Mouse (Mus musculus) megakaryocyte-erythroid progenitor cell, adult 5-6 weeks (primary cell): ENCODE data around the gene Srf. TPM values are rescaled to one million over a fixed set of nuclear protein-coding genes. Genes with fewer than 3 reads are reported as not detected.
A peak's percentile ranks its signal among the peaks of the same experiment; 100 is the strongest.
"Not testable (repeated sequence)": the region's sequence is repeated elsewhere in the genome, so short reads cannot be mapped to it uniquely, and the experiment has no call there.

Experiments used
- ATAC-seq: replicated peaks from 2 replicates; pipeline ENCODE4 v1.8.0; 2016; ENCODE audit warnings: mild to moderate bottlenecking, inconsistent platforms; ENCODE audit not compliant: severe bottlenecking, poor library complexity, low FRiP score, low TSS enrichment
- total RNA-seq, 2 experiments: library from RNA; stranded (forward) in 1 of 2; stranded (reverse) in 1 of 2; fragments of 200-1000, 215-1000 nt in 1 of 2; fragments of >200 nt in 1 of 2; fragmentation: Nextera tagmentation in 1 of 2; gene quantifications; 2 replicates each; pipeline ENCODE4 v1.2.3; 2014 to 2017

Gene Srf
- total RNA-seq, 2 experiments from 2014 or later = 20.5 to 26.2 TPM

DNA sequence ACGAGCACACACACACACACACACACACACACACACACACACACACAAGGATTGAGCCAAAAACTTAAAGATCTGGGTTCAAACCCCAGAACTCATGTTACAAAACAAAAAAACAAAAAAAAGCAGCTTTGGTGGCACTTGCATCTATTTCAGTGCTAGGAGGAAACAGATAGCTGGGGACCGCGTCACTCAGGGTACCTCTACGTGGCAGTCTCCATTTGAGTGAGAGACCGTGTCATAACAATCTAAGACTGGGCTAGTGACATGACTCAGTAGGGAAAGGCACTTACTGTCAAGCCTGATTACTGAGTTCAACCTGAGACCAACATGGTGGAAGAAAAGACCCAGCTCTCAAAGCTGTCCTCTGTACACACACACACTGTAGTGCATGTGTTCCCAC lies 2.2 kb upstream of the Srf start:
- no peak for ATAC-seq

DNA sequence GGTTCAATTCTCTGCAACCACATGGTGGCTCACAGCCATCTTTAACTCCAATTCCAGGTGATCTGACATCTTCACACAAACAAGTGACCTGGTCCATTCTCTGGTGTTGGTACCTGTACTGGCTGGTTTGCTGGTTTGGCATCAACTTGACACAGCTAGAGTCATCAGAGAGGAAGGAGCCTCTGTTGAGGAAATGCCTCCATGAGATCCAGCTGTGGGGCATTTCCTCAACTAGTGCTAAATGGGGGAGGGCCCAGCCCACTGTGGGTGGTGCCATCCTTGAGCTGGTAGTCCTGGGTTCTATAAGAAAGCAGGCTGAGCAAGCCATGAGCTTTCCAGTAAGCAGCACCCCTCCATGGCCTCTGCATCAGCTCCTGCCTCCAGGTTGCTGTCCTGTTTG lies 1.3 kb upstream of the Srf start:
- ATAC-seq = not testable (repeated sequence)

DNA sequence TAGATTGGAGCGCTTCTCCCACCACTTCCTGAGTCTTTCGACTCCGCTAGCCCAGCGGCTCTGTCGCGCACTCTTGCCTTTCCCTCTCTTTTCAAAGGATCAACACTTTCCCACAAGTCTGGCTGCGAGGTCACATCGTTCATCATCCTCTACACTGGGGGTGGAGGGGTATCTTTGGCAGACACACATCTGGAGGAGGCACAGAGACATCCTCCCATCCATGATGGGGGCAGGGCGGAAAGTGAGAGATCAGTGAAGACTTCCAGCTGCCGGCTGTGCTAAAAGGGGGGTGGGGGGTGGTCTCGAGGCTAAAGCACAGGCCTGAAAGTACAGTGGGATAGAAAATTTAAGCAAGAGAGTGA lies 590 bp upstream of the Srf start:
- ATAC-seq = peak; percentile 5; the same call in 1 of the 2 replicates

DNA sequence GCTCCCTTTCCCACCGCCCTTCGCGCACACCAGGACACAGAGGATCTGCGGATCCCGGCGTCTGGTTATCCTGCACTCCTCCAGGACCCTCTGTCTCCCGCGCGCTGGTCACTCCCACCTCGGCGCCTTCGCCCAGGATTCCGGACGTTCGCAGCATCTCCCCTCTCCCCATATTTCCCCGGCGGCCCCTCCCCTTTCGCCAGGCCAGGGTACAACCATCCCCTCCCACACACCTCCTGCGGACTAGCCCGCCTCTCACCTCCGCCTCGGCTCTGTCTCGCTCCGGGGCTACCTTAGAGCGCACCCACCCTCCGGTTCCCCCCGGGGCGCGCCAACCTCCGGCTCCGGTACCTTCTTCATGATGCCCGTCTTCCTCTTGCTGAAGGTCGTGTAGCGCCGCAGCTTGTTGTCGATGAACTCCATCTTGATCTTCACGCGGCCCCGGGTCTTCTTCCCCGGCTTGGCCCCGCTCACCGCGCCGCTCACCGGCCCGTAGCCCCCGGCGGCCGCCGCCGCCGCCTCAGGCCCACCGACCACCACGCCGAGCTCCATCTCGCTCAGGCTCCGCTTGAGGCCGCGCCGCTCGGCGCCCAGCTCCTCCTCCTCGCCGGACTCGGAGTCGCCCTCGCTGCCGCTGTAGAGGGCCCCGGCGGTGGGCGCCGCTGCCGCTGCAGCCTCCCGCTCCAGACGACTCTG lies 850 bp downstream of the Srf start:
- no peak for ATAC-seq

DNA sequence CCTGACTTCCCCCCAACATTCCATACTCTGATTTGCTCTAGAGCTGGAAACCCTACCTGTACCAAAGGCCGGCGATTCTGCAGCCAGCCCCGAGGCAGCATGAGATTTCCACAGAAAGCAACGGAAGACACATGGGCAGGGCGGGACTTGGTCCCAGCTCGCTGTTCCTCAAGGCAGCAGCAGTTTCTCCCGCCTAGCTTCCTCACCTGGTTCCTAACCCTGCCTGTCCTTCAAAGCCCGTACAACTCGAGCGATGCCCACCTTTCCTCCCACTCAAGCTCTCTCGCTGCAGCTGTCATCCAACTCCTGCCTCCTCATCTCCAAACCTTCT lies 1.4 kb downstream of the Srf start:
- ATAC-seq = no peak

DNA sequence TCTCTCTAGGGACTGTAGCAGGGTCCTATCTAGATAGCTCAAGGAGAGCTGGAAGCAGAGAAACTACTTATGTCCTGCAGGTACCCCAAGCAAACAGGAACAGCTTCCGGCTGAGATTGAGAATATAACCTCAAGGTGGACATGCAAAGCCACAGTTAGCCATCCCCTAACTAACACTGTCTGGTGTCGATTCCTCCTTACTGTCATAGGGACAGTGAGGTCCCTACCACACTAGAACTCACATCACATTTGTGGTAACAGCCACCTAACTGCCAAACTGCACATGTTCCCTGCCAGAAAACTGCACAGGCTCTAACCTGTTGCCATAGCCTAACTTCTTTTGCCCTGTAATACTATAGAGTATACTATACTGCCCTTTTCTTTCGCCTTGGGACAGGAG lies 2.0 kb downstream of the Srf start:
- ATAC-seq = no peak

DNA sequence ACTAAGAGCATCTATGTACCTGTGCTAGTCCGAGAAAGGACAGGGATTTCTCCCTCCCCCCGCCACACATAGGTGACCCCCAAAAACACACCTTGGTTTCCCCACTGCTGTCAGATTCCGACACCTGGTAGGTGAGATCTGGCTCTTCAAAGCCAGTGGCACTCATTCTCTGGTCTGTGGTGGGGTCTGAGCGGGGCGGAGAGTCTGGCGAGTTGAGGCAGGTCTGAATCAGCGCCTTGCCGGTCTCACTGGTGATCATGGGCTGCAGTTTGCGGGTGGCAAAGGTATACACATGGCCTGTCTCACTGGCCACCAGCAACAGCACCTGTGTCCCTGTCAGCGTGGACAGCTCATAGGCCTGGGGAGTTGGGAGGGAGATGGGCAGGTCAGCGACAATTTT lies 2.5 kb downstream of the Srf start:
- no peak for ATAC-seq

DNA sequence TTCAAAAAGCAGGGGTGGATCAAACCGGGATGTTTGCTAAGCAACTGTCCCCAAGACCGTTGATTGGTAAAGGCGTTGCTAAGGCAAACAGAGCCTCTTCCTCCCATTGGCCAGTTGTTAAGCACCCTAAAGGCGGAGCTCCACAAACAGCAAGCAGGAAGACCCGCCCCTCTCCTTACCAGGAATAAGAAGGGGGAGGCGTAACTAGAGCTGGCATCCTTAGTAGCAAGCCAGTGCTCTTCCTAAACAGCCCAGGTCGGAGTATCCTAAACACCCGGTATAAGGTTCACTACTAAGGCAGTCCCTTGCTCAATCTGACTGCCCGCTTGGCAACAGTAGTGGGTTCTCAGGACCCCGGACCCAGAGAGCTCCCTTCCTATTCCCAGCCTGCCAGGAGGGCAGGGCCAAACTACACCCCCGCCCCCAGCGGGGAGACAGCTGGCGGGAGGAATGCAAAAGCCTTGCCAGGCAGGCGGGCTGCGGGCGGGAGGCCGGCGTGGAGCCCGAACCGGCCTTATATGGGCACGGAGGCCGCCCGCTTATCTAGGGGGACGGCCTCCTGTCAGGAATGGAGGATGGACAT lies 3.0 kb downstream of the Srf start:
- peak; percentile 67 for ATAC-seq

DNA sequence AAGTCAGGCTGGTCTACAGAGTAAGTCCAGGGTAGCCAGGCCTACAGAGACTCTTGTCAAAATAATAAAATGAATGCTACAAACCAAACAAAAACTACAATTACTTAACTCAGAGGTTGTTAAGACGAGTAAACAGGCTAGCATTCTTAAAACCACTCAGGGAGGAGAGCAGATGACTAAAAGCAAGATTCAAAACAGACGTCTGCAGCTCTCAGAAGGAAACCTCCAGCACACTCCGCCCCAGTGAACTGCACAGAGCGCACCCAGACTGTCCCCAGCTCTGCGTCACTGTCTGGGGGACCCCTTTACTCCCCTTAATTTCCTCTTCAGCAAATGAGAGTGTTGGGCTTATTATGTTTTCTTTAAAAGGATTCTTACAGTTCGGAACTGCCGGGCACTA lies 3.8 kb downstream of the Srf start:
- no peak for ATAC-seq

DNA sequence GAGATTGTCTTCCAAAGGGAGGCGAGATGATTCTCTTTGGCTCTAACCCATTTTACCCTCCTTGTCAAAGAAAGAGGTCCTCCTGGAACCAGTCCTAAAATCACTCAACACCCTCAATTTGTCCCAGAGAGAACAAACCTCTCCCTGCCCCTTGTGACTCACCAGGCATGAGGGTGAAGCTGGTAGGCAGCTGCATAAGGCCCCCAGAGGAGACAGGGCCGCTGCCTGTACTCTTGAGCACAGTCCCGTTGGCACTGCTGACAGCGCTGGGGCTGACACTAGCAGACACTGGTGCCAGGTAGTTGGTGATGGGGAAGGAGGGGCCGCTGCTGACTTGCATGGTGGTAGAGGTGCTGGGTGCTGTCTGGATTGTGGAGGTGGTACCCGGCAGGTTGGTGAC lies 4.6 kb downstream of the Srf start:
- ATAC-seq = no peak

DNA sequence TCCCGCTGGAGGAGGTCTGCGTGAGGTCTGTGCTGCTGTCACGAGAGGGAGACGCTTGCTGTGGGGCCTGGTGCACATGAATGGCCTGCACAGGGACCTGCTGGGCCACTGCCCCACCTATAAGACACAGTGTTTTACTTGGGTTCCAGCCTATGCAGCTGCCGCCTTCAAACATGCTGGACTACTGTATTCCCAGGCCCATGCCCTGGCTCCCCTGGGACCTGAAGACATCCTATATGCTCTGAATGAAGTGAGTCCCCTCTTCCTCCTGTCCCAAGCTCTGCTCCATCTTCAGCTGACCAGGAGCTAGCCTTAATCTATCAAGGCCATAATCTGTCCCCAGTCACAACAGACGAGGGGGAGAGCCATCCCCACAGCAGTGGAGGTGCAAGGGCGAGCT lies 5.1 kb downstream of the Srf start:
- no peak for ATAC-seq

DNA sequence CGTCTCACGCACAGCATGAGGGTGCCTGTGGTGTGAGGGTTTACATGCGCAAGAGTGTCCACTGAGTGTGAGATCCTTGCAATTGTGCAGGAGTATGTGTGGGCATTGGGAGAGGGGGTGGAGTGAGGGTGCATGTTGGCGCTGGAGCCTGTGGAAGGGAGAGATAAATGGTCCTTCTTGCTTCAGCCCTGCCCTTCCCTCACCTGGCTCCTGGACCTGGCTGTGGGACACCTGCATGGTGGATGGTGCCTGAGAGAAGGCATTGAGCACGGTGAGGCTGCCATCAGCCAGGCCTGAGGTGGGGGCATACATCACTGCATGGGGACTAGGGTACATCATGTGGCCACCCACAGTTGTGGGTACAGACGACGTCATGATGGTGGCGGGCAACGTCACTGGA lies 6.3 kb downstream of the Srf start:
- ATAC-seq = no peak

DNA sequence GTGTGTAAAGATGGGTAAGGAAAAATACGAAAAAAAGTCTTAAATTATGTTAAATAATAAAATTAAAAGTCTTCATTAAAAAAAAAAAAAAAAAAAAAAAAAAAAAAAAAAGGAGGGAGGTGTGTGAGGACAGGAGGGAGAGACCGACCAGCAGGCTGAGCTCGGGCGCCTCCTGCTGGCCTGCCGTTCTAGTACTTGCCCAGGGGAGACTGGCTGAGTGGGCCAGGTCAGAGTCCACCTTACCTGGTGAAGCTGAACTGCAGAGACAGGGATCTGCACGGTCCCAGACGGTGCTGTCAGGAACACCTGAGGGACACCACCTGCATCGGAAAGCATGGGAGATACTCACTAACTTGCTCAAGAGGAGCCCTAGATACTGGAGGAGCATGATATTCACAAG lies 6.8 kb downstream of the Srf start:
- 0 out of 2 replicates have a peak, but pooled peaks have one; percentile 38 for ATAC-seq

DNA sequence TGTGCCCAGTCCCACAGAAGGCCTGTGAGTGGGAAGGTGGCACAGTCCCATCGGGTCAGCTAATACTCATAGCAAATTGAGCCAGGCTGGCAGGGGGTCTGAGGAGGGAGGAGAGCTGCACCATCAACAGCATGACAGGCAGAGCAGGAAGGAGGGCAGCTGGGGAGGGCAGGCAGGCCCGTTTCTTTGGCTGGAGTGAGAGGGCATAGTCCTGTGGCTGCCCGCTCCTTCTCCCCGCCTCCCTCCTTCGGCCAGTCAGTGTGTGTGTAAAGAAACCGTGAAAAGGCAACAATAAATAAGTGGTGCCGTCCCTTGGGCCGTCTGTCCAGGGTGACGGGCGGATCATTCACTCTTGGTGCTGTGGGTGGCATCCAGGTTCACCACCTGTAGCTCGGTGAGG lies 7.2 kb downstream of the Srf start:
- ATAC-seq = no peak

DNA sequence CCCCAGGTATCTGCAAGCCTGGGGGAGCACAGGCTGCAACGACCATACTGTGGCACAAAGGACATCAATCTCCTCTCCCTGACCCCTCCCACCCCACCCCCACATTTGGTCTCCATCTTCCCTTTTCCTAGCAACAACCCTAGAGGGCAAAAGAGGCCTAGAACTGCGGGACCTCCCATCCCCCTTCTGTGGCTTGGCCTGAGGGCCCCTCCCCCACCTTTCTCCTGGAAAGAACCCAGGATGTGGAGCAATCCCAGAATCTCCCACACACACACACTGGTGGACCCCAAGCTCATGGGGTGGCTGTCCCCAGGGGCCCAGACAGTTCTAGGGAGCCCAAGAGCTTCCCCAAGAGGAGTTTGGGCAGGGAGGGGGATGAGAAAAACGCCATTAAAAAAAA lies 8.1 kb downstream of the Srf start:
- no peak for ATAC-seq

DNA sequence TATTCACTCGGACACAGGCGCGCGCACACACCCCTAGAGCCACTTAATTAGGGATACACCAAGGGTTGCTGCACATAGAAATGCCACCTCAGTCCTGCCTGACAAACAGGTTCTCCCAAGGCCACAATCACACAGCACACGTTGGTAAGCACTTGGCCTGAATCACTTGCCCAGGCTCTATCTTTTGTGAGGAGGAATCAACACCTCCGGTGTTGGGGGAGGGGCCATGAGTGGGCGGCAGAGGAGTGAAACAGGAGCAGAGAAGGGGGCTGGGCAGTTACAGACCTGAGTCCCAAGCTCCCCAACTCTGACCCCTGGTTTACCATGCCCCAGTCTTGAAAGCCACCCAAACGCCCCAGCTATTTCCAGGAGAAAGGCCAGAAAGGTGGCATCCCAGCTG lies 9.0 kb downstream of the Srf start:
- no peak for ATAC-seq

DNA sequence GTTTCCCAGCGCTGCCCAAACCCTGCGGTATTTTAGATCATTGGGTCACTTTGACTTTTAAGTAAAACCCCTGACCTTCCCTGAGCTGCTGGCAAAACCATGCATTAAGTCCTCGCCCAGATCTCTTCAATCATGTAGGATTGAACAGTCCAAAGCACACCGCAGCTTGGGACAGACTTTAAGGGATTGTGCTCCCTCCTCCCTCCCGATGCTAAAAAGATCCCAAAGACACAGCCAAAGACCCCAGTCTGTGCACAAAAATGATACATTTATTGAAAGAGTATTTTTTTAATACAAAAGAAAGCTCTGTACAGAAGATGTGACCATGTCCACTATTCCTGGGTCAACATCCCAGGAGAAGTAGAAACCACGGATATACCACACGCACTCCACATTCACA lies 9.4 kb downstream of the Srf start:
- ATAC-seq = no peak

DNA sequence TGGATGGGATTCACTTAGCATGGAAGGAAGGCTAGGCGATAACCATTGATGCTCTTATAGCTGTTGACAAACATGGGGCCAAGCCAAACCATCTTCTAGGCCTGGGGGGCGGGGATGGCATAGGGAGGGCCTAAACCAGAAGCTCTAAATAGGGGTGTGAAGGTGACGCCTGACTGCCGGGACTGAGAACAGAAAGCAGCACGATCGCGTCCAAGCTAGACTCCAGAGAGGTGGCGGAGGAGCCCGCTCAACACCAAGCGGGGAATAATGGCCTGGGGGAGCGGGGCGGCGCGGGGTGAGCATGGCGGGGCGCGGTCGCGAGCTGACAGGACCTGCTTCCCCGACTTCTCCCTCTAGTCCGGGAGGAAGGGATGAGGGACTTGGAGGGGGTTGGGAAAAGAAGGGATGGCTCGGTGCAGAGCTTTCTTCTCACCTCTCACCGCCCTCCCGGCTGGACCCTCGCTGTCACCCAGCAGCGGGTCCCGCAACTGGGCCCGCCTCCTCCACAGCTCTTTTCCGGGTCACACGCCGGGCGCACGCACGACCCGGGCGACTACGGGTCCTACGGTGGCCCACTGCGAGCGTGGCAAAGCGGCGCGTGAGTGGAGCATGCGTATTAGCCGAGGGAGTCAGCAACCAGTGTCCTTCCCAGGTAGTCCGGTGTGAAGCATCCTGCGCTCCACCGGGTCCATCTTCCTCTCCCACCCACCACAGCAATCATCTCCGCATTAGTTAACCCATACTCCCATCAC lies 10.0 kb downstream of the Srf start, which contains the start of gene Cul9:
TSS of gene Cul9 (minus strand) at position 576 of the 752 bp plus-strand sequence.
- ATAC-seq = peak; percentile 40

DNA sequence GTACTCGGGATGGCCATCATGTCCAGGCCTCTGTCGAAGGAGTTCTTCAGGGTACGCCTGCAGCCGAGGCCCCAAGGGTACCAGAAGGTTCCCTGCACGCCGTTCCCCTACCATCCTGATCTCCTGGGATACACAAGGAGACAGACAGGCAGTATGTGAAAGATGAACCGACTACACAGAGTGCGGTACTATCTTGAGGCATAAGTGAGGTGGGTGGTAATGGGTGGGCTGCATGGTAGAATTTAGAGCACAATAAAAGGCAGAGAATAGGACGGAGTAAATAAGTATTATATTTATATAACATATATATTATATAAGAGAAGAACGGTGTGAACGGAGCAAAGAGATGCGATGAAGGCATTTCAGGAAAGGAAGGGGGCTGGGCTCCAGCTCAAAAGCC lies 12.3 kb downstream of the Srf start:
- ATAC-seq = no peak

DNA sequence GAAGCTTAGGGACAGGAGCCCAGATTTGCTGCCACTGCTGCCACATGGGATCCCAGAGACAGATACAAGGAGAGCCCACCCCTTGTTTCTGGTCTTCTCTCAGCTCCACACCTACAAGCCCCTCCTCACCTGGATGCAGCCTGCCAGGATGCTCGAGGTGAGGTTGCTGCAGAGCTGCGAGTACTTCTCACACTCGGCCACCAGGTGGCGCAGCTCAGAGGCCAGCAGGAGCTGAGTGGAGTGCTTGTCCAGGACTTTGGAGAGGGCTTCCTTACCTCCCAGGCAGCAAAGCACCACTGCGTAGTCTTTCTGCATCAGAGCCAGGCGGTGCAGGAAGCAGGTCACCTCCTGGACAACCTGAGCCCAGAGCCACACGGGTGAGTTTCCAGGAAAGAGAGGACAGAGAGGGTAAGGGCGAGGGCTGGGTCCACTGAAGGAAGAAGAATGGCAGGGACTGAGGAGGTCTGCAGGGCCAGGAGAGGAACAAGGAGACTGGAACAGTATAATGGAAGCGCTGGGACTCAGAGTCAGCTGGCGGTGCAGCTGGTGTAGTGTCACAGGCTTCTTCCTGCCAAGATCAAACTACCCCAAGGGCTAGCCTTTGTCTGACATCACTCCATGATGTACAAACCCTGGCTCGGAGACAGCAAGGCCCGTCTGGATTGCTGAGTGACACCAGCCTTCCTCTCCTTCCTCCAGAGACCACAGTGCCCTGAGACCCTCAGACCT lies 30.2 kb downstream of the Srf start:
- ATAC-seq = peak; percentile 64
